Mouse (Mus musculus): Measurements from ENCODE around the gene Psmb9.

Gene Psmb9

DNA sequence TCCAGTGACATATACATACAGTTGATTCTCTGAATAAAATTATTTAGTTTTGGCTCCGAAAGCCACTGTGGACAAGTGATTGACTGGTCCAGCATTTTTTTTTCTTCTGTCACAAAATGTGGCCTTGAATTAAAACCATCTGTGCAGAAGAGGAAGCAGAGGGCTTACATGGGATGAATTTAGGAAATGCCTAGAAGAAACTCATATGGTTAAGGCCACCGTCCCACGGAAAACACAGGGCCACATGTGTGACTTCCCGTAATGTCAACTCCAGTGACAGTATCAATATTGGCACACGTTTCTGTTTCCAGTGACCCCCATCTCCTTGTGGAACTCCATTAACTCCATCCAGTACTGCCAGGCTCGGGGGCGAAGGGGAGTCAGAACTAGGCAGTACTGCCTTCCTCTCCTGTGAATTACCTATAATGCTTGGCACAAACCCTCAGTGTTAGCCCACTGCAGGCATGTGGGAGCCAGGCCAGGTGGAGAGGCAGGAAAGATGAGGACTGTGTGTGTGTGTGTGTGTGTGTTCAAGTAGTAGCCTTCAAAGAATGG lies 45.0 kb downstream of the Psmb9 start:
- intact Hi-C loops (cut with DNase I): no loop called here

DNA sequence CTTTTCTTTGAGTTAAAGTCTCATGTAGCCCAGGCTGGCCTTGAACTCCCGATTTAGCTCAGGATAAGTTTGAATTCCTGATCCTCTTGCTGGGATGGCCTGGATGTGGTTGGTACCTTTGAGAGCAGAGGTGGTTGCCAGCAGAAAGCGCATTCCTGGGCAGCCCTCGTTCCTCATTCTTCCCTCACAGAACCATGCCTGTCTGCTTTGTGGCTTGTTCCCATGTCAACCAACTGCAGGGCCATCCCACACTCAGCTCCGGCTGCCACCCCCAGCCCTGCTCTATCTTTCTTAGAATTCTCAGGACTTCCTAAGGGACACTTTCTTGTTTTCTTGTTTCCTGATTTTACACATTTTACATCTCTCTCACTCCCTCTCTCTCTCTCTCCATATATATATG lies 46.1 kb downstream of the Psmb9 start:
- intact Hi-C loops (cut with DNase I): no loop called here

DNA sequence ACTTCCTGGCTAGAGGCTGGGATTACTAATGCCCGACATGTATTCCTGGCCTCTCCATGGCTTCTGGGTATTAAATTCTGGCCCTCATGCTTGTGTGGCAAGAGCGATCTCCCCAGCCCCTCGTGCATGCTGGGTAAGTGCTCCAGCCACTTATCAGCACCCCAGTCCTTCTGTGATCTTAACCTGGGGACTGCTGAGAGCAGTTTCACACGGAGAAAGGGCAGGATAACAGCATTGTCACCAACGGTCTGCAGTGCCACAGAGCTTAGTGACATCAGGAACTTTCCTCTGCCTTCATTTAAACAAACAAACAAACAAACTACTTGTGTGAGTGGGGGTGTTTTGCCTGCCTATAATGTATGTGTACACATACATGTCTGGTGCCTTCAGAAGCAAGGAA lies 47.3 kb downstream of the Psmb9 start:
- intact Hi-C loops (cut with DNase I): no loop called here

DNA sequence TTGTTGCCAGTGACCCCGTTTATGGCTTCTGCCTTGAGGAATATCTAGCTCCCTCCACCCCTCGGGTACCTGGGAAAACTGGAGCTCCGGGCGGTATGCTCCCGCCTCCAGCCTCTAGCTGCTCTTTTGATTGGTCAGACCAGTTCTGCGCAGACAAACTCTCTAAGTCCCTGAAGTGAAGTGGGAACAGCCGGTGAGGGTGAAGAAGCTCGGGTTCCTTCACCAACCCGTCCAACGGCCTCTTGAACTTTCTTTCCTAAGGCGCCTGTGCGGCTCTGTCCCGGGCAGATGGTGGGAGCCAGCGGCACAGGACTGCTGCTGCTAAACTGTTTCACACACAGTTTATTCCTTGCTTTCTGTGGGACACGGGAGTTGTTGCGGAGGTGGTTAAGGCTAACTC lies 48.1 kb downstream of the Psmb9 start:
- intact Hi-C loops (cut with DNase I): loop anchor here (5.0 kb wide), 1 partner anchor 62 kb away; no protein-coding TSS in a partner anchor

DNA sequence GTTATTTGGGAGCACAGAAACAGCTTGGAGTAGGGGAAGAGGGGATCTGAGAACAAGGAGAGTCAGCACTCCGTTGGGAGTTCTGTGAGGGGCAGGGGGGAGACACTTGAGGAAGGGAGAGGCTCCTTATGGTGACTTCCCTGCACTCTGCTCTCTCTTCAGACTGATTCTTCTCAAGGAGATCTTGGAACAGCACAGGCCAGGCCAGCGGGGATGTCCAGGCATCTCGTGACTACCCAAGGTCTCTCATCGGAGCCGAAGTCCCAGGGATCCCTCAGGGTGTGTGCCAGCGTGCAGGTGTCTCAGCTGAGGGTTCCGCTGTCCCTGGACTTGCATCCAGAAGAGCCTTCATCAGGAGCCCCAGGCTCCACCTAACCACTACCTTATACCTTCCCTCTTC lies 48.9 kb downstream of the Psmb9 start:
- intact Hi-C loops (cut with DNase I): loop anchor here (5.0 kb wide), 1 partner anchor 61 kb away; no protein-coding TSS in a partner anchor

DNA sequence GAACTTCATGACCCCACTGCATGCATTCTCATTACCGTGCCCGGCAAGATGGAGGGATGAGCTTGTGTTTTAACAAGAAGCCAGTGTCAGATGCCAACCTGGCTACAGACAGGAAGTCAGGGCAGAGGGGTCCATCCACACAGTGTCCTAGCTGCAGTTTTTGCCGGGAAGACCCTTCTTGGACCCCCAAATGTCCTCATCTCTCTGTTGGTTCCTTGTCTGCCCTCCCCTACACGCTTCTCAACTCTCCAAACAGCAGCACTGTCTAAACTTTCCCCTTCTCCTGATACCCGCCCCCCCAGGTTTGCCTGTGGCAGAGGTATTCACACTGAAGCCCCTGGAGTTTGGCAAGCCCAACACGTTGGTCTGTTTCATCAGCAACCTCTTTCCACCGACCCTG lies 50.0 kb downstream of the Psmb9 start:
- intact Hi-C loops (cut with DNase I): loop anchor here (5.0 kb wide), 1 partner anchor 60 kb away; no protein-coding TSS in a partner anchor

DNA sequence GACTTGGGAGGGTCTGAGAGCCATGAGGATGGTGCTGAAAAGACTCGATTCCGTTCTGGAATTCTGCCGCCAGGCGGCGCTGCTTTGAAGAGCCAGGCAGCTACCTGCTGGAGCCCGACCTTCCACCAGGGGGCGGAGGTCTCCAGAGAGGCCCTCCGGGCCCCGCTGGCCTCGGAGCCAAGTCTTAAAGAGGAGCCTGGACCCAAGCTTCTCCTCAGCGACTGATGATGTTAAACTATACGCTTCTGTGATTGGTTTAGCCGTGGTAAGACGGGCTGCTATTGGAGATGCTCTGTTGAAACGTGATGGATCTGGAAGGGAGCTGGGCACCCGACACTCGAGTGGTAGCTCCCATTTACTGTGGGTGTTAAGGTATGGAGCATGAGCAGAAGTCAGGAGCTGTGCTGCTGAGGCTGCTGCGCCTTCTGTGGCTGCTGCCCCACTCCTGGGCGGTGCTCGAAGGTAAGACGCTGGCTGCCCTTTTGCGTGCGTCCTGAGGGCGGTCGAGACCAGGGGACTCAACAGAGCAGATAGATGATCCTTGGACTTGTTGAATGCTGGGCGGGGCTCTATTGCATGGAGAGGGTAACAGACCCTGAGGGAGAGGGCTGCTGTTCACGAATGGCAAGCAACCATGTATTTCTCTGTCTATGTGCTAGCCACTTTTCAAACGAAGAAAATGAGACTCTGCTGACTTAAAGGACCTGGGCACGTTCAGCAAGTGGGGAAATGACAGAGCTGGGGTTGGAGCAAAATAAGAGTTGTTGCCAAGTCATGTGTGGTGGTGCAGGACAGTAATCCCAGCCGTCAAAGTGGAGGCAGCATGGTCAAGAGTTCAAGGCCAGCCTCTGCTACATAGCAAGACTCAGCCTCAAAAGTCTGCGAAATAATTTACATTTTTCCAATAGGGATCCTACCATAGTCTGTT lies 52.0 kb downstream of the Psmb9 start:
- intact Hi-C loops (cut with DNase I): loop anchor here (2.0 to 5.0 kb wide), 2 partner anchors 35 to 58 kb away; no protein-coding TSS in a partner anchor

DNA sequence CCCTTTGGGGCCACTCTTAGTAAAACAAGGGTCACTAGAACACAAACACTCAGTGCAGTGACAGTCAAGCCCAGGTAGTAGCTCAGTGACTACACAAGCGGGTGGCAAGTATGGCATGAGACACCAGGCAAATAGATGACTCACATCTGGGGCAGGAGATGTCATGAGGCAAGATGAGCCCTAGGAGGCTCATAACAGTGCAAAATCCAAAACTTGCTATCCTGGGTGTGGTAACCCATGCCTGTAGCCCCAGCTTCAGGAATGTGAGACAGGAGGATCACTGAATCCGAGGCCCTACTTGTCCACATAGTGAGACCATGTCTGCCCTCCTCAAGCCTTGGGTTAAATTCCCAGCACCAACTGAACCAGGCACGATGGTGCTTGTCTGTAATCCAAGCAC lies 53.1 kb downstream of the Psmb9 start:
- intact Hi-C loops (cut with DNase I): loop anchor here (2.0 kb wide), 1 partner anchor 36 kb away; no protein-coding TSS in a partner anchor

DNA sequence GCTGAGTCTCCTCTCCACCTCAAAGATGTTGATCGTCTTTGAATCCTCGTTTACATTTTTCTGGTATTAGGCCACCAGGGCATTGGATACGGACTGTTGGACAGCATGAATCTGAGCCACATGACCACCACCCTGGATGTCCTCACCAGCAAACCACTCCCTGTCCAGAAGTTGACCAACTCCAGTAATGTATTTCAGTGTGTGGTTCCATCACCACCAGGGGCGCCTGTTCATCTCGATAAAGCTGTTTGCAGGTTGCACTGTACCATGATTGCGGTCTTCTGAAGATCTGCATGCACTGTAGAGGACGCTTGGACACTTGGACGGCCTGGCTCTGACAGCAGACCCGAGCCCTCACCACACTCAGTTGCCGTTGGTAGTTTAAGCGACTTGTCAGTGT lies 54.3 kb downstream of the Psmb9 start:
- intact Hi-C loops (cut with DNase I): no loop called here

All from adrenal gland (tissue).